Mouse (Mus musculus): ENCODE results near the gene P2rx6. TPM values are rescaled to one million over a fixed set of nuclear protein-coding genes. Genes with fewer than 3 reads are reported as not detected.

The P2rx6 gene
- total RNA-seq (2023; ENCODE audit: inconsistent age) = not detected in 4 replicates

DNA sequence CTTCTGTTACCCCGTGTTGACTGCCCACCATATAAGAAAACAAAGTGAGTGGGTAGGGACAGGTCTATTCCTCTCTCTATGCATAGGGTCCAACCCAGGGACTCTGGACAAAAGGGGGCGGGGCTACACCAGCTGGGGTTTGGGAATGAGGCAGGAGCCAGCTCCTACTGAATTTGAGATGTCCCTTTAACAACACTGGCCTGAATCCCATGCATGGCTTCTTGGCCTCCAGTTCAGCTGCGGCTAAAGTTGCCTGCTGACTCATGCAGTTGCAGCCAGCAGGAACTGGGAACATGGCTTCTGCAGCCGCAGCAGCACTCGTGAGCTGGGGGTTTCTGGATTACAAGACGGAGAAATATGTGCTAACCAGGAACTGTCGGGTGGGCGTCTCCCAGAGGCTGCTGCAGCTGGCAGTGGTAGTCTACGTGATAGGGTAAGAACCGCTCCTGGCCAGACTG is at the start of gene P2rx6:
Gene P2rx6, plus strand, starts transcription at position 135 of the 458 bp plus-strand sequence.

GRCm38 (mm10) chr16:17530640-17531288 is 30.9 kb upstream of the P2rx6 start, which contains the start of gene Thap7:
Gene Thap7, minus strand, starts transcription at chr16:17531136.

DNA sequence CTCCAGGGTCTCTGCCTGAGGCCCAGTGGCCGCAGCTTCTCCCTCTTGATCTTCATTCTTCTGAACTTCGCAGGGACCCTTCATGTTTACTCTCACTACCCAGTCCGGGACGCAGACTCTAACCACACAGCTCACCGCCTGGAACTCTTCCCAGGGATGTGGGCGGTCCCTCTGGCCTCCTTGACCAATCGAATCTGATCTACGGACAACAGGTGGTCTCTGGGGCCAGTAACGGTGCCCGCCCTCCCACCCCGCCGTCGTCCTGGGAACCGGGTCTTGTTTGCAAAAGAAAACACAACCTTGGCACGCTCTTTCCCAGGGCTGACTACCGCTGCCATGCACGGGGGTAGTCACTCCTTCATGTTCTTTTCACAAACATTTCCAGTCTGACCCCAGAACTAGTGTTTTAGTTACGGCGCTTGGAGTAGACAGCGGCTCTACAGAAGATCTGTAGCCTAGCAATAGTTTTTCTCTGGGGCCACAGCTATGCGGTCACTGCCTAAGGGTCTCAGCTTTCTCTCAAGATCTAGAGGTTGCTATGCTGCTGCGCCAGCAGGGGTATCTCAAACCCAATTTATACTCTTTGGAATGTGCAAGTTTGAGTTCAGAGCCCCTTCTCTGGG is 446 bp upstream of the P2rx6 start, which contains the start of gene Lrrc74b:
Gene Lrrc74b, minus strand, starts transcription at position 120 of the 623 bp plus-strand sequence.

DNA sequence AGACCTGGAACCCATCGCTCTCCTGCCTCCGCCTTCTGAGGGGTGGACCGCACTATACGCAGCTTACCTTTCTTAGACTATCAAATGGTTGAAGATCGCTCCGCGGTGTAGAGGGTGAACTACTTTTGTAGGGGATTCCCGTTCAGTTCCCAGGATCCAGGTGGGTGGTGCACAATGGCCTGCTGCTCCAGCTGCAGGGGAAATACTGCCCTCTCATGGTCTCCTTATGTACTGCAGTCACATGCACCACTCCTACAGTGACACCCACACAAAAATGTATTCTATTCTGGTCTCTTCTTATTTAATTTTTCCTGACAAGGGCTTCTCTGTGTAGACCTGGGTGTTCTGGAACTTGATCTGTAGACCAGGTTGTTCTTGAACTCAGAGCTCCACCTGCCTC is 21.4 kb downstream of the P2rx6 start, which contains the start of gene Slc7a4:
Gene Slc7a4, minus strand, starts transcription at position 151 of the 400 bp plus-strand sequence.

GRCm38 (mm10) chr16:17619198-17620105 is 57.8 kb downstream of the P2rx6 start, which contains the start of gene Smpd4:
Gene Smpd4, plus strand, starts transcription at chr16:17619354.

Other genes starting within 250 kb of the P2rx6 start
- not detected in 4 replicates for gene Serpind1, start 230.5 kb upstream of the P2rx6 start, total RNA-seq (2023; ENCODE audit: inconsistent age)
- 64.1 to 68.6 TPM (median 65.6 TPM) in 4 replicates for gene Snap29, start 155.9 kb upstream of the P2rx6 start, total RNA-seq (2023; ENCODE audit: inconsistent age)
- 137 to 142 TPM (median 141 TPM) in 4 replicates for gene Pi4ka, start 155.6 kb upstream of the P2rx6 start, total RNA-seq (2023; ENCODE audit: inconsistent age)
- gene Crkl, start 109.9 kb upstream of the P2rx6 start, total RNA-seq (2023; ENCODE audit: inconsistent age) = 46.9 to 54.3 TPM (median 51.0 TPM) in 4 replicates
- not detected in 4 replicates for gene Aifm3, start 72.3 kb upstream of the P2rx6 start, total RNA-seq (2023; ENCODE audit: inconsistent age)
- gene Lztr1, start 53.2 kb upstream of the P2rx6 start, total RNA-seq (2023; ENCODE audit: inconsistent age) = 50.6 to 71.7 TPM (median 61.7 TPM) in 4 replicates
- 28.4 to 40.7 TPM (median 36.0 TPM) in 4 replicates for gene Thap7, start 30.7 kb upstream of the P2rx6 start, total RNA-seq (2023; ENCODE audit: inconsistent age)
- not detected in 4 replicates for gene Lrrc74b, start 638 bp upstream of the P2rx6 start, total RNA-seq (2023; ENCODE audit: inconsistent age)
- not detected in 4 replicates for gene Slc7a4, start 21.3 kb downstream of the P2rx6 start, total RNA-seq (2023; ENCODE audit: inconsistent age)
- gene Smpd4, start 57.5 kb downstream of the P2rx6 start, total RNA-seq (2023; ENCODE audit: inconsistent age) = 48.5 to 64.1 TPM (median 53.1 TPM) in 4 replicates
- gene Ccdc74a, start 84.6 kb downstream of the P2rx6 start, total RNA-seq (2023; ENCODE audit: inconsistent age) = not detected in 4 replicates
- gene Med15, start 171.0 kb downstream of the P2rx6 start, total RNA-seq (2023; ENCODE audit: inconsistent age) = 126 to 138 TPM (median 127 TPM) in 4 replicates
- 10.9 to 21.7 TPM (median 12.8 TPM) in 4 replicates for gene Klhl22, start 197.7 kb downstream of the P2rx6 start, total RNA-seq (2023; ENCODE audit: inconsistent age)
- 0.24 to 0.26 TPM (median 0.24 TPM) in 3 of 4 replicates, not detected in the other for gene Scarf2, start 235.4 kb downstream of the P2rx6 start, total RNA-seq (2023; ENCODE audit: inconsistent age)